Mouse (Mus musculus) stomach, postnatal 0 days (tissue): ENCODE measurements around the gene Pfkp. TPM values are rescaled to one million over a fixed set of nuclear protein-coding genes. Genes with fewer than 3 reads are reported as not detected.

ENCODE experiments used
- ATAC-seq: fragments of 200-750 bp; cut with Nextera tagmentation; 2 replicates; pipeline ENCODE4 v1.8.0; 2017; ENCODE audit not compliant: low FRiP score, low TSS enrichment
- DNase-seq: peaks from one replicate; pipeline ENCODE4 v3.0.0-alpha.2; 2016; ENCODE audit warnings: low spot score
- H3K27ac ChIP-seq: fragments of 300-500 bp; sonication (generic); replicated peaks from 2 replicates; pipeline ENCODE4 v1.5.1; 2014; ENCODE audit warnings: mild to moderate bottlenecking, control low read depth
- H3K27me3 ChIP-seq: fragments of 300-500 bp; sonication (generic); 2 replicates; pipeline ENCODE4 v1.6.1; 2014; ENCODE audit warnings: low read length; ENCODE audit not compliant: control insufficient read depth, insufficient read depth
- H3K36me3 ChIP-seq: fragments of 300-500 bp; sonication (generic); 2 replicates; pipeline ENCODE4 v1.6.1; 2014; ENCODE audit warnings: low read length, mixed read lengths; ENCODE audit not compliant: control insufficient read depth, insufficient read depth
- H3K4me1 ChIP-seq: fragments of 300-500 bp; sonication (generic); replicated peaks from 2 replicates; pipeline ENCODE4 v1.6.1; 2014; ENCODE audit warnings: antibody characterized with exemption; ENCODE audit not compliant: control insufficient read depth, insufficient read depth
- H3K4me2 ChIP-seq: fragments of 300-500 bp; sonication (generic); replicated peaks from 2 replicates; pipeline ENCODE4 v1.6.1; 2014; ENCODE audit warnings: low read depth, mild to moderate bottlenecking, control low read depth, moderate library complexity
- H3K4me3 ChIP-seq: fragments of 300-500 bp; sonication (generic); 2 replicates; pipeline ENCODE4 v1.5.1; 2014; ENCODE audit warnings: low read depth, low read length, control low read depth
- H3K9ac ChIP-seq: fragments of 300-500 bp; sonication (generic); 2 replicates; pipeline ENCODE4 v1.6.1; 2014; ENCODE audit warnings: mild to moderate bottlenecking, low read length, control low read depth, mixed read lengths
- H3K9me3 ChIP-seq: fragments of 300-500 bp; sonication (generic); 2 replicates; pipeline ENCODE4 v1.6.1; 2016; ENCODE audit warnings: low read length; ENCODE audit not compliant: control insufficient read depth
- CTCF ChIP-seq: IDR thresholded peaks from 2 replicates; pipeline ENCODE4 v1.5.1; 2016; ENCODE audit warnings: antibody characterized with exemption, low read depth, mild to moderate bottlenecking, moderate library complexity
- EP300 ChIP-seq: optimal IDR thresholded peaks from 2 replicates; pipeline ENCODE3; 2016; ENCODE audit warnings: antibody characterized with exemption
- WGBS: fragments of 180-500 bp; shearing (Covaris S2); extraction: QIAGEN DNeasy Blood & Tissue Kit; methylation state at CpG from one replicate; pipeline ENCODE4 v1.1.7; 2014; 5-methylcytosine and 5-hydroxymethylcytosine counted together
- polyA plus RNA-seq: library from polyadenylated mRNA; unstranded; fragments of >200 nt; fragmentation: Nextera tagmentation; extraction: Ambion mirVana; gene quantifications from 2 replicates; pipeline ENCODE4 v1.2.1, GENCODE M21; 2015

Pfkp gene
- polyA plus RNA-seq, 1 experiment from 2014 or later = 41.1 TPM

GRCm38 (mm10) chr13:6590846-6591245, 57.7 kb downstream of the Pfkp start:
- Histone ChIP-seq H3K27ac (no peak overlapping the region), H3K4me3 (no peak overlapping the region), H3K36me3 (no peaks in the 10 kb centered on the region; the same call in 1 of the 2 replicates), H3K4me1 (no peaks in the 10 kb centered on the region), H3K4me2 (no peak overlapping the region), H3K27me3 (no peaks in the 10 kb centered on the region), H3K9me3 (no peaks in the 10 kb centered on the region), H3K9ac (no peak overlapping the region)
- 35% methylated on average over 3 of the region's 3 CpGs for WGBS
- DNase-seq (no peak), ATAC-seq (no peak)
- TF ChIP-seq EP300 (no peak), CTCF (no peak)

GRCm38 (mm10) chr13:6586009-6586408, 62.6 kb downstream of the Pfkp start:
- ATAC-seq (no peak), DNase-seq (no peak)
- TF ChIP-seq EP300 = no peak
- 0 out of 2 replicates have a peak, but pooled peaks have one; percentile 10 for TF ChIP-seq CTCF
- WGBS = 76% methylated on average over 9 of the region's 9 CpGs
- no peak overlapping the region for H3K27ac ChIP-seq
- H3K9me3 ChIP-seq = no peaks in the 10 kb centered on the region
- H3K4me2 ChIP-seq = no peak overlapping the region
- no peak overlapping the region for H3K9ac ChIP-seq
- H3K36me3 ChIP-seq = peaks cover 4% of the 10 kb centered on the region; the same call in 1 of the 2 replicates
- no peak overlapping the region for H3K4me3 ChIP-seq
- H3K27me3 ChIP-seq = no peaks in the 10 kb centered on the region
- H3K4me1 ChIP-seq = no peaks in the 10 kb centered on the region

- no peak for DNase-seq
- no peak for ATAC-seq
- Histone ChIP-seq H3K9me3 (no peaks in the 10 kb centered on the region), H3K4me2 (no peak overlapping the region), H3K4me3 (no peak overlapping the region), H3K36me3 (peaks cover 7% of the 10 kb centered on the region), H3K9ac (no peak overlapping the region), H3K27me3 (no peaks in the 10 kb centered on the region), H3K27ac (no peak overlapping the region), H3K4me1 (no peaks in the 10 kb centered on the region)
- WGBS = 66% methylated on average over 4 of the region's 4 CpGs
- TF ChIP-seq CTCF (no peak), EP300 (no peak)
These were observed 65.0 kb downstream of the Pfkp start for GRCm38 (mm10) chr13:6583499-6584125.

GRCm38 (mm10) chr13:6575920-6576509, 72.6 kb downstream of the Pfkp start:
- Histone ChIP-seq H3K4me2 (no peak overlapping the region), H3K36me3 (peaks cover 19% of the 10 kb centered on the region), H3K27ac (no peak overlapping the region), H3K4me1 (no peaks in the 10 kb centered on the region), H3K27me3 (no peaks in the 10 kb centered on the region), H3K9ac (no peak overlapping the region), H3K9me3 (no peaks in the 10 kb centered on the region), H3K4me3 (no peak overlapping the region)
- ATAC-seq (no peak), DNase-seq (no peak)
- WGBS = 94% methylated on average over 6 of the region's 6 CpGs
- peak; percentile 70 for TF ChIP-seq CTCF
- no peak for TF ChIP-seq EP300

GRCm38 (mm10) chr13:6565571-6565970, 83.0 kb downstream of the Pfkp start:
- no peaks in the 10 kb centered on the region for H3K9me3 ChIP-seq
- no peaks in the 10 kb centered on the region for H3K27me3 ChIP-seq
- WGBS = 88% methylated on average over 5 of the region's 5 CpGs
- peaks cover 26% of the 10 kb centered on the region for H3K36me3 ChIP-seq
- no peak overlapping the region for H3K4me2 ChIP-seq
- no peak overlapping the region for H3K27ac ChIP-seq
- DNase-seq (no peak), ATAC-seq (no peak)
- no peak for TF ChIP-seq CTCF
- no peak for TF ChIP-seq EP300
- H3K9ac ChIP-seq = no peak overlapping the region
- H3K4me3 ChIP-seq = no peak overlapping the region
- H3K4me1 ChIP-seq = no peaks in the 10 kb centered on the region

GRCm38 (mm10) chr13:6562409-6562808, 86.2 kb downstream of the Pfkp start:
- WGBS = 80% methylated on average over 2 of the region's 2 CpGs
- no peak overlapping the region for H3K9ac ChIP-seq
- no peaks in the 10 kb centered on the region for H3K4me1 ChIP-seq
- no peak overlapping the region for H3K27ac ChIP-seq
- no peak for ATAC-seq
- no peak overlapping the region for H3K4me2 ChIP-seq
- H3K36me3 ChIP-seq = peaks cover 14% of the 10 kb centered on the region
- DNase-seq = no peak
- H3K4me3 ChIP-seq = no peak overlapping the region
- TF ChIP-seq CTCF = no peak
- TF ChIP-seq EP300 = no peak
- no peaks in the 10 kb centered on the region for H3K27me3 ChIP-seq
- H3K9me3 ChIP-seq = no peaks in the 10 kb centered on the region
